Mouse (Mus musculus): ENCODE measurements around the gene Fst. TPM values are rescaled to one million over a fixed set of nuclear protein-coding genes. Genes with fewer than 3 reads are reported as not detected.

The Fst gene
- 1.5 and 4.4 TPM in 2 replicates for polyA plus RNA-seq (2012; rRNA removed)

DNA sequence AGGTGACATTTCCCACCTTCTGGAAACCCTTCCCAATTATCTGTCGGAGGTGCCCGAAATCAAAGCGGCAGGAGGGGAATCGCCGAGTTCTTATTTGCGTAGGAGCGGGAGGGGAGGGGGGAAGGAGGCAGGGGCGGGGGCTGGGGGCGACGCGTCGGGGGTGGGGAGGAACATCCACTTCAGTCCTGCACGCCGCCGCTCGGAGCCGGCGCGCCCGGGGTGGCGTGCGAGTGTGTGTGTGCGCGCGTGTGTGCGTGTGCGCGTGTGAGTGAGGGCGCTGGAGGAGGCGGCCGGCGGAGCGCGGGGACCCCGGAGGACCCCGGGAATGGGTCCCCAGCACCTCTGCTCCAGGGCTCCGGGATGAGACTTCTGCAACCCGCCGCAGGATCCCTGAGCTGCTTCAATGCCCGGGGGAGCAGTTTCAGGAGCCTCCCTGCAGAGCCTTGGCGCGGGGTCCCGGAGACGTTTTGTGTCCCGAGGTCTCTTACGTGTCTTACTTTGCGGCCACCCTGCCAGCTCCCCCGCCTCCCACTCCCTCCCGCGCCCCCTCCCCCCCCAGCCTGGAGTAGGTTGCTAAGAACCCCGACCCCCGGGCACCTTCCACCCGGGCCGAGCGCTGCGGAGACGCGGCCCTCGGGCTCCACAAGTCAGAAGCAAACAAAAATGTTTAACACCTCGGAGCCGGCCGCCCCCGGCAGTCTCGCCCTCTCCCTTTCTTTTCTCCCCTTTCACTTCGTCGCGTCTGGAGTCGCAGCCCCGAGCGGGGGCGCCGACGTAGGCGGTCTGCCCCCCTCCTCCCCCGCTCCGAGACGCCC, at the start of gene Fst:
Fst (minus strand) TSS at position 66 of the 815 bp plus-strand sequence.
- no peak for TF ChIP-seq POLR2A (IDR thresholded peaks at IDR 0.05; ENCODE audit: low read depth, low read length)
- TF ChIP-seq CTCF (IDR thresholded peaks at IDR 0.05; ENCODE audit: extremely low read depth, insufficient read length, insufficient replicate concordance, low read depth, low read length) = no peak
- Histone ChIP-seq H3K4me3 (ENCODE audit: low read depth, low read length) (peak within 1 kb of the TSS; percentile 56), H3K36me3 (ENCODE audit: control insufficient read depth, insufficient read depth, low read length) (no peaks in the 10 kb centered on the region), H3K27me3 (ENCODE audit: control insufficient read depth, insufficient read depth, low read length) (peaks cover 59% of the 10 kb centered on the region), H3K27ac (ENCODE audit: insufficient read depth, low read depth, low read length) (no peak within 1 kb of the TSS), H3K4me1 (ENCODE audit: control insufficient read depth, insufficient read depth, insufficient read length, low read length) (peaks cover 9% of the 10 kb centered on the region)
- WGBS = under 1% methylated on average over 75 of the region's 77 CpGs

- no peak overlapping the region for H3K4me3 ChIP-seq (ENCODE audit: low read depth, low read length)
- TF ChIP-seq POLR2A (IDR thresholded peaks at IDR 0.05; ENCODE audit: low read depth, low read length) (no peak), CTCF (IDR thresholded peaks at IDR 0.05; ENCODE audit: extremely low read depth, insufficient read length, insufficient replicate concordance, low read depth, low read length) (no peak)
- no peaks in the 10 kb centered on the region for H3K36me3 ChIP-seq (ENCODE audit: control insufficient read depth, insufficient read depth, low read length)
- H3K27me3 ChIP-seq (ENCODE audit: control insufficient read depth, insufficient read depth, low read length) = no peaks in the 10 kb centered on the region
- H3K27ac ChIP-seq (ENCODE audit: insufficient read depth, low read depth, low read length) = no peak overlapping the region
- no peaks in the 10 kb centered on the region for H3K4me1 ChIP-seq (ENCODE audit: control insufficient read depth, insufficient read depth, insufficient read length, low read length)
- 55% methylated on average over 3 of the region's 3 CpGs for WGBS
Observed at GRCm38 (mm10) chr13:114493826-114494225, 35.1 kb upstream of the Fst start.

GRCm38 (mm10) chr13:114488178-114488577, 29.4 kb upstream of the Fst start:
- Histone ChIP-seq H3K36me3 (ENCODE audit: control insufficient read depth, insufficient read depth, low read length) (no peaks in the 10 kb centered on the region), H3K27me3 (ENCODE audit: control insufficient read depth, insufficient read depth, low read length) (no peaks in the 10 kb centered on the region), H3K4me1 (ENCODE audit: control insufficient read depth, insufficient read depth, insufficient read length, low read length) (no peaks in the 10 kb centered on the region), H3K4me3 (ENCODE audit: low read depth, low read length) (no peak overlapping the region), H3K27ac (ENCODE audit: insufficient read depth, low read depth, low read length) (no peak overlapping the region)
- TF ChIP-seq CTCF (IDR thresholded peaks at IDR 0.05; ENCODE audit: extremely low read depth, insufficient read length, insufficient replicate concordance, low read depth, low read length) = no peak
- TF ChIP-seq POLR2A (IDR thresholded peaks at IDR 0.05; ENCODE audit: low read depth, low read length) = no peak
- WGBS = 35% methylated on average over 7 of the region's 7 CpGs

DNA sequence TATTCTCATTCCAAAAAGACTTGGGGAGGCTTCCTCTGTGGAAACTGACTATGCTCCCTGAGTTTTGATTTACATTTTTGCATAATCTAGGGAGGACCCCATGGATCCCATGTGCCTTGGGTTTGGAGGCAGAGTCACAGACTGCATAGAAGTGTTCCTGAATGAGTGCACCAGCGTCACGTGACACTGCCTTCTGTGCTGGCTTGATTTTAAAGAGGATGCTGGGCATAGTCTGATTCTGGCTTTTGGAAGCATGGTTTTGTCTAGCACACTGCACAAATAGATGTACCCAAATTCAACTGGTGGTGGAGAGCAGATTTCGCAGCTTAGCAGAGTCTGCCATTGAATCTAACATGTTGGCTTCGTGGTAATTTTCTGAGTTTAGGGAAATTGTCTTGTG, 19.6 kb upstream of the Fst start:
- no peak for TF ChIP-seq POLR2A (IDR thresholded peaks at IDR 0.05; ENCODE audit: low read depth, low read length)
- TF ChIP-seq CTCF (IDR thresholded peaks at IDR 0.05; ENCODE audit: extremely low read depth, insufficient read length, insufficient replicate concordance, low read depth, low read length) = no peak
- WGBS = 89% methylated on average over 4 of the region's 4 CpGs

GRCm38 (mm10) chr13:114469945-114470344, 11.2 kb upstream of the Fst start:
- H3K4me3 ChIP-seq (ENCODE audit: low read depth, low read length) = no peak overlapping the region
- H3K4me1 ChIP-seq (ENCODE audit: control insufficient read depth, insufficient read depth, insufficient read length, low read length) = peaks cover 7% of the 10 kb centered on the region; the same call in 1 of the 2 replicates
- TF ChIP-seq POLR2A (IDR thresholded peaks at IDR 0.05; ENCODE audit: low read depth, low read length) (no peak), CTCF (IDR thresholded peaks at IDR 0.05; ENCODE audit: extremely low read depth, insufficient read length, insufficient replicate concordance, low read depth, low read length) (no peak)
- H3K36me3 ChIP-seq (ENCODE audit: control insufficient read depth, insufficient read depth, low read length) = no peaks in the 10 kb centered on the region
- no peak overlapping the region for H3K27ac ChIP-seq (ENCODE audit: insufficient read depth, low read depth, low read length)
- no peaks in the 10 kb centered on the region for H3K27me3 ChIP-seq (ENCODE audit: control insufficient read depth, insufficient read depth, low read length)
- WGBS = 27% methylated on average over 3 of the region's 3 CpGs

More for the DNA sequence above, 19.6 kb upstream of the Fst start:
- H3K27me3 ChIP-seq (ENCODE audit: control insufficient read depth, insufficient read depth, low read length) = no peaks in the 10 kb centered on the region
- H3K36me3 ChIP-seq (ENCODE audit: control insufficient read depth, insufficient read depth, low read length) = no peaks in the 10 kb centered on the region
- no peak overlapping the region for H3K4me3 ChIP-seq (ENCODE audit: low read depth, low read length)
- no peak overlapping the region for H3K27ac ChIP-seq (ENCODE audit: insufficient read depth, low read depth, low read length)
- H3K4me1 ChIP-seq (ENCODE audit: control insufficient read depth, insufficient read depth, insufficient read length, low read length) = no peaks in the 10 kb centered on the region

GRCm38 (mm10) chr13:114466269-114466919, 7.6 kb upstream of the Fst start:
- Histone ChIP-seq H3K27ac (ENCODE audit: insufficient read depth, low read depth, low read length) (no peak overlapping the region), H3K4me1 (ENCODE audit: control insufficient read depth, insufficient read depth, insufficient read length, low read length) (peaks cover 8% of the 10 kb centered on the region; the same call in 1 of the 2 replicates), H3K27me3 (ENCODE audit: control insufficient read depth, insufficient read depth, low read length) (0 out of 2 replicates have a peak, but pooled peaks cover 4% of the 10 kb centered on the region), H3K4me3 (ENCODE audit: low read depth, low read length) (no peak overlapping the region), H3K36me3 (ENCODE audit: control insufficient read depth, insufficient read depth, low read length) (no peaks in the 10 kb centered on the region)
- TF ChIP-seq POLR2A (IDR thresholded peaks at IDR 0.05; ENCODE audit: low read depth, low read length) = no peak
- no peak for TF ChIP-seq CTCF (IDR thresholded peaks at IDR 0.05; ENCODE audit: extremely low read depth, insufficient read length, insufficient replicate concordance, low read depth, low read length)
- 93% methylated on average over 6 of the region's 6 CpGs for WGBS

- Histone ChIP-seq H3K36me3 (ENCODE audit: control insufficient read depth, insufficient read depth, low read length) (no peaks in the 10 kb centered on the region), H3K4me3 (ENCODE audit: low read depth, low read length) (no peak overlapping the region), H3K27me3 (ENCODE audit: control insufficient read depth, insufficient read depth, low read length) (peaks cover 7% of the 10 kb centered on the region; the same call in 1 of the 2 replicates), H3K4me1 (ENCODE audit: control insufficient read depth, insufficient read depth, insufficient read length, low read length) (peaks cover 6% of the 10 kb centered on the region; the same call in 1 of the 2 replicates), H3K27ac (ENCODE audit: insufficient read depth, low read depth, low read length) (no peak overlapping the region)
- WGBS = 24% methylated on average over 1 of the region's 1 CpGs
- no peak for TF ChIP-seq POLR2A (IDR thresholded peaks at IDR 0.05; ENCODE audit: low read depth, low read length)
- TF ChIP-seq CTCF (IDR thresholded peaks at IDR 0.05; ENCODE audit: extremely low read depth, insufficient read length, insufficient replicate concordance, low read depth, low read length) = no peak
Observed at GRCm38 (mm10) chr13:114465387-114465786, 6.6 kb upstream of the Fst start.

Measured in small intestine, adult 2 months (tissue).